Mouse (Mus musculus): ENCODE data around the gene Hcfc1. TPM values are rescaled to one million over a fixed set of nuclear protein-coding genes. Genes with fewer than 3 reads are reported as not detected.

Gene Hcfc1
- polyA plus RNA-seq (2015; fragmentation: Nextera tagmentation; extraction: Ambion mirVana): 47.2 and 55.7 TPM in 2 replicates

GRCm38 (mm10) chrX:73966248-73967176 is at the start of gene Hcfc1:
Gene Hcfc1, minus strand, starts transcription at chrX:73966357.
- DNase-seq (ENCODE audit: low spot score): peak; percentile 86

GRCm38 (mm10) chrX:74014597-74014996 is 48.4 kb upstream of the Hcfc1 start:
- no peak for DNase-seq (ENCODE audit: low spot score)

GRCm38 (mm10) chrX:74008063-74008462 is 41.9 kb upstream of the Hcfc1 start:
- DNase-seq (ENCODE audit: low spot score): no peak

GRCm38 (mm10) chrX:74006401-74006800 is 40.2 kb upstream of the Hcfc1 start:
- no peak for DNase-seq (ENCODE audit: low spot score)

GRCm38 (mm10) chrX:74003644-74004043 is 37.5 kb upstream of the Hcfc1 start:
- no peak for DNase-seq (ENCODE audit: low spot score)

GRCm38 (mm10) chrX:74001024-74001423 is 34.9 kb upstream of the Hcfc1 start:
- DNase-seq (ENCODE audit: low spot score): no peak

GRCm38 (mm10) chrX:73998911-73999869 is 33.0 kb upstream of the Hcfc1 start:
- DNase-seq (ENCODE audit: low spot score): peak; percentile 33

- no peak for DNase-seq (ENCODE audit: low spot score)
Observed at GRCm38 (mm10) chrX:73977783-73978182, 11.6 kb upstream of the Hcfc1 start.

GRCm38 (mm10) chrX:73976283-73976682 is 10.1 kb upstream of the Hcfc1 start:
- no peak for DNase-seq (ENCODE audit: low spot score)

GRCm38 (mm10) chrX:73972774-73973173 is 6.6 kb upstream of the Hcfc1 start:
- DNase-seq (ENCODE audit: low spot score): no peak

GRCm38 (mm10) chrX:73970781-73971180 is 4.6 kb upstream of the Hcfc1 start:
- DNase-seq (ENCODE audit: low spot score): no peak

- no peak for DNase-seq (ENCODE audit: low spot score)
Observed at GRCm38 (mm10) chrX:73969729-73970128, 3.6 kb upstream of the Hcfc1 start.

GRCm38 (mm10) chrX:73969167-73969566 is 3.0 kb upstream of the Hcfc1 start:
- no peak for DNase-seq (ENCODE audit: low spot score)

- DNase-seq (ENCODE audit: low spot score): peak; percentile 90
Observed at GRCm38 (mm10) chrX:73967177-73968075, 1.3 kb upstream of the Hcfc1 start.

- peak; percentile 66 for DNase-seq (ENCODE audit: low spot score)
Observed at GRCm38 (mm10) chrX:73965307-73965706, 850 bp downstream of the Hcfc1 start.

- DNase-seq (ENCODE audit: low spot score): peak; percentile 43
Observed at GRCm38 (mm10) chrX:73964363-73964762, 1.8 kb downstream of the Hcfc1 start.

GRCm38 (mm10) chrX:73954988-73955387 is 11.2 kb downstream of the Hcfc1 start:
- DNase-seq (ENCODE audit: low spot score): no peak

- DNase-seq (ENCODE audit: low spot score): no peak
Observed at GRCm38 (mm10) chrX:73952603-73953002, 13.6 kb downstream of the Hcfc1 start.

GRCm38 (mm10) chrX:73949341-73949740 is 16.8 kb downstream of the Hcfc1 start:
- no peak for DNase-seq (ENCODE audit: low spot score)

- peak; percentile 64 for DNase-seq (ENCODE audit: low spot score)
Observed at GRCm38 (mm10) chrX:73948647-73949046, 17.5 kb downstream of the Hcfc1 start.

GRCm38 (mm10) chrX:73946896-73947295 is 19.3 kb downstream of the Hcfc1 start:
- DNase-seq (ENCODE audit: low spot score): no peak
